Mouse (Mus musculus) heart, postnatal 10 days (tissue): Measurements from ENCODE around the gene Scrt2. TPM values are rescaled to one million over a fixed set of nuclear protein-coding genes. Genes with fewer than 3 reads are reported as not detected.

Experiments
- DNase-seq, 2 experiments: peaks; one replicate each; pipeline ENCODE4 v3.0.0; 2021
- intact Hi-C: fragments of 180-260 bp; cut with DNase I; formaldehyde crosslinking; loops from one replicate; pipeline ENCODE4 v1.15.1; 2025
- total RNA-seq, 2 experiments: library from RNA; stranded (reverse); gene quantifications; 2 replicates each; pipeline ENCODE4 v1.2.3; 2021

Scrt2 gene
- total RNA-seq, 2 experiments from 2014 or later, result not detected

DNA sequence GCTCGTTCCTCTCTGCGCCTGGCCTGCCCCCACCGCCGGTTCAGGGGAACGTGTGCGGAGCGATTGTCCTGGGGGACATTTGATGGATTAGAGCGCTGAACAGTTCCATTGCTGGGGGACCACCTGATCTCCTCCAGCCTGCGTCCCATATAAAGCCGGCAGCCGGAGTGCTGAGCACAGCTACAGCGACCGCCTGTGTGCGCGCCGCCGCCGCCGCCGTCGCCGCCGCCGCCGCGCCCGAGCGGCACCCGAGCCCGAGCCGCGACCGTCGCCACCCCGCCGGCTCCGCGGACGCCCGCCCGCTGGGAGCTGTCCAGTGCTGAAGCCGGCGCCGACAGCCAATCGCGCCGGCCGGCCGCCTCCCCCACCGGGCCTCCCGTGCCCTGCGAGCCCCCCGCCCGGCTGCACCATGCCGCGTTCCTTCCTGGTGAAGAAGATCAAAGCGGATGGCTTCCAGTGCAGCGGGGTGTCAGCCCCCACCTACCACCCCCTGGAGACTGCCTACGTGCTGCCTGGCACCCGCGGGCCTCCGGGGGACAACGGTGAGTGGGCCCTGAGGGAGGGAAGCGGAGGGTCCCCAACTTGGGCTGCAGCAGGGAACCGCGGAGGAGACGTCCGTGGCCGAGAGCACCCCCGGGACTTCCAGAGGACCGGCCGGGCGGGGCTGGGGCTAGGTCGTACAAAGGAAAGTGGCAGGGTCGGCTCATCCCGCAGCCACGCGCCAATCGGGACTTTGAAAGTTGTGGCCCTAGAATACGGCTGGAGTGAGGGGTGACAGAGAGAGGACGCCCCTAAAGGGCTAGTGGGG is 516 bp downstream of the Scrt2 start:
- intact Hi-C loops, result no loop called here
- peak; percentile 88 to 91 for DNase-seq

DNA sequence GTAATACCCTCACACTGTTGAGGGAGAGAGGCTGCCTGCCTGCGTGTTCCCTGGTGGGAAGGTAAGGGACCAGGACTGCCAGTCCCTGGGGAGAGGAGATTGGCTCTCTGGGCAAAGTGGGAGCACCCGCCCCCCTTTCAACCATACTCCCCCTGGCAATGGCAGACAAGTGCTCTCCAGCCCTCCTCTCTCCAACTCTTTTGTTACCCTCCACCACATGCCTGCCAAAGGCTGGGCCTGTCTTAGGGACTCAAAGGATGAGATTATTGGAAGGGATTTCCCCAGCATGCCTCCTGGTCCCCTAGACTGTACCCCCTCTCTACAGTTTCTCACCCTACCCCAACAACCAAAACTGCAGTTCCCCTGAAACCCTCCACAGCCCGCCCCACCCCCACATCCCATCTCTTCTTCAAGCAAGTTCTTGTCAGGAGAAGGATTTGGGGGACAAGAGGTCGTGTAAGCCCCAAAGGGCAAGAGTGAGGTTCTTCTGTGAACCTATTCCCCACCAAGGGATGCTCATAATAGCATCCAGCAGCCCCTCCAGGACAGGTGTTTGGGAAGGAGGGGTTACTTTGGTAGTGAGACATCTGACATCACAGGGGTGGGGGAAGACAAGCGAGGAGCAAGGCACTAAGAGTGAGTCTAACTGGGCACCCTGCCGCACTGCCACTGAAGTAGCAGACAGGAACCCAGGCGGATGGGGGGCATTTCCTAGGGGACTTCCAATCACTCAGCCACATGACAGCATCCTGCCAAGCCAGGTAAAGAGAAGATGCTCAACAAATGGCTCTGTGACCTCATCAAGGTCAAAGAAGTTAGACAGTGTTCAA is 1.3 kb downstream of the Scrt2 start:
- no peak for DNase-seq
- intact Hi-C loops, result no loop called here

DNA sequence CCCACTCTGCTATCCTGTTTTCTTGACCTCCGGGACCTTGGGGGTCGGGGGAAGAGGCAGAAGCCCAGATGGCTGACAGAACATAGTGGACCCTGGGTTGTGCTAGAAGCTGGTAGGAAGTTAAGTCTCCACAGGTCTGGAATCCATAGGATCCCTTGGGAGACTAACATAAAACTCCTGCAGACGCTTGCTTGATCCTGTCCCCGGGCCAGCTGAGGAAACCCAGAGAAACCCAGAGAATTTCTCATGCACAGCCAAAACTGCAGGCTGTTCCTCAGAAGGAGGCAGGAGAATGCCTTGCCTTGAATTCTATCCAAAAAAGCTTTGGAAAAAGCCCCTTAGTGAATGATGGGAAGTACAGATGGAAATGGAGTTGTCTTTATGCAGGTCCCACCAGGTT is 2.1 kb downstream of the Scrt2 start:
- intact Hi-C loops, result no loop called here
- DNase-seq, result no peak

DNA sequence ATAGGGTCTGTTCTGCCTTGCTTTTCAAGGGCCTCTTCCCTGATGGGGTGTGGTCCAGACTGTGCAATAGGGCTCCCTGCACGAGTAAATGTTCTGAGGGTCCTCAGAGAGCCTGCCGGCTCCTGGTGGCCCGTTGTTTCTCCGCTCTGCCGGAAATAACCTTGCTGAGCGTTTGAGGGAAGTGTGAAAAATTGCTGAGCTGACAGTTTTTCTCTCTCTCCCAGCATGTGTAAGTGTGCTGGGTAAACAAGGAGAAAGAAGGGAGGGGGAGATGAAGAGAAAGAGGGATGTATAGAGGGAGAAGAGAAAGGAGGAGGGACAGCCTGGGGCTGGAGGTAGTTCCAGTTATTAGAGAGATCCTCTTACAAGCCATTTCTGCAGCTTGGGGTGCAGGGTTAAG is 3.0 kb downstream of the Scrt2 start:
- no peak for DNase-seq
- intact Hi-C loops, result no loop called here

DNA sequence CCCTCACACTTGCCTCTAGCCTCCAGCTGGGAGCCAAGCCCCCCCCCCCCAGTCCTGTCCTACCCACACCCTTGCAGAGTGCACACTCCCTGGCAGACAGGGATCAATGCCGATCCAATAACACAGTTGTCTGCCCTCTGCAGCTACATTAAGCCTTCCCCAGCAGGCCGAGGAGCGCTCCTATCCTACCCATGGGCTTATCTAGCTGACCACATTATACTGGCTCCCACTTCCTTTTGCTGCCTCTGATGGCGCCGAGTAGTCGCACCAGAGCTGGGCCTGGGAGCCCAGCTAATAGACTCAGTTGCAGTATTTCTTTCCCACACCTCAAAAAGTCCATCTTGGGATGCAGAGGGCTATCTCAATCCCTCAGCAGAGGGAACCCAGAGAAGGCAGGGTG is 4.1 kb downstream of the Scrt2 start:
- intact Hi-C loops, result loop anchor here (5.0 kb wide), 1 partner anchor 58 kb away; no protein-coding TSS in a partner anchor
- no peak for DNase-seq

DNA sequence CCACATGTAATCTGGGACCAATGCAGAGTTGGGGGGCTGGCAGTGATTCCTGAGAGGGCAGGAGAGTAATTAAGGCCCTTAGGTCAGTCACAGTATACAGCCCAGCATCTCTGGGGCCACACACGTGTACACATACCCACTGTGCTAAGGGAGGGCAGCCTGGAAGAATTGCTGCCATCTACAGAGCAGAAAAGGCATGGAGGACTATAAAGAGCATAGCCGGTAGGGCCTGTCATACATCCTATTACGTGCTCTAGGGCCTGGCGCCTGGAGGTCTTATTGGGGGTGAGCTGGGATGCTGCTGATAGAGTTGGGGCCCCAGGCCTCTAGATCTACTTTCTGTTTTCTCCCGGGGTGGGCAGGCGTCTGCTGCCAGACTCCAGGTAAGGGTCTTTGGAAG is 5.1 kb downstream of the Scrt2 start:
- DNase-seq, result no peak
- intact Hi-C loops, result loop anchor here (5.0 kb wide), 1 partner anchor 59 kb away; no protein-coding TSS in a partner anchor

DNA sequence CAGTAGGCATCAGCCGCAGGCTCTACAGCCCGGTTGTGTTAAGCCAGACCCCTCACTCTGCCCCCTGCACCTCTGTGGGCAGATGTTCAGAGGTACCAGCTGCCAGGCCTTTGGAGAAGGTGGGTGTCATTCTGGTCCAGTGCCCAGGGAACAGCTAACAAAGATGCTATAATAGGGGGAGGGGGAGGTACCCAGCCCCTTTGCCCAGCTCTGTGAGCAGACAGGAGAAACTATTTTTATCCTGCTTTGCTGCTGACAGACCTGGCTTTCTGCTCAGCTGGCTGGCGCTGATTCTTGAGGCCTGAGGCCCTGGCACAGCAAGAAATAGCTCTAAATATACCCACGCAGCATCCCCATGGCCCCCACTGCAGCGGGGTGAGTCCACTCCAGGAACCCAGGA is 5.8 kb downstream of the Scrt2 start:
- intact Hi-C loops, result loop anchor here (5.0 kb wide), 1 partner anchor 60 kb away; no protein-coding TSS in a partner anchor
- peak; percentile 64 to 69 for DNase-seq

DNA sequence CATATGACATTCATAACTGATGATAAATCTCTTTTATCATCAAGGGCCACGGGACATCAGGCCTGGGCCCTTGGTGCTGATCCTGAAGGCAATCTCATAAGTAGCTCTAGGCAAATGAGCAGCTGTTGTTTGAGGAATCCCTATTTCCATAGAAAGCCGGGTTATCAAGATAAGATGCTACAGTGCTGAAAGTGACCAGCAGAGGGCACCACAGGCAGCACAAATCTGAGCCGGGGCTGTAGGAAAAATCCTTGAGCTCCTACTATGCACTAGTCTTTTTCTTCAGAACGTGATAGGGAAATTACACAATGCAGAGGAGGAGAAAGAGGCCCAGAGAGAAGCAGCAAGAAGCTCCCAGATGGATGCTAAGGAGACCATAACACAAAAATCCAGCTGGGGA is 7.7 kb downstream of the Scrt2 start:
- DNase-seq, result peak; percentile 39 to 64
- intact Hi-C loops, result loop anchor here (5.0 kb wide), 1 partner anchor 62 kb away; no protein-coding TSS in a partner anchor

DNA sequence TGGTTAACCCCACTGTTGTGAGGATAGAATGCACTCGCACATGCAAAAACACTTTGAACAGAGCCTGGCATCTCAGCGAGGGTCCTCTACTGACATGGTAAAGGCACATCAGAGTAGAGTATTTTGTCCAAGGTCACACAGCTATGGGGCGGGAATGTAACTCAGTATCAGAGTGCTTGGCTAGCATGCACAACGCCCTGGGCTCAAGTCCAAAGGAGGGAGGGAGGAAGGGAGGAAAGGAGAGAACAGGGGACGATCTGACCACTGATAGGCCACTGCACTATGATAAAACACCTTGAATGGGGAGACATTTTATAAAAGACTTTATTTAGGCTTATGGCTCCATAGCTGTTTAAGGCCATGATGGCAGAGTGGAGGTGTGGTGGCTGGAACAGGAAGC is 8.3 kb downstream of the Scrt2 start:
- peak; percentile 36 to 47 for DNase-seq
- intact Hi-C loops, result loop anchor here (5.0 kb wide), 1 partner anchor 62 kb away; no protein-coding TSS in a partner anchor

DNA sequence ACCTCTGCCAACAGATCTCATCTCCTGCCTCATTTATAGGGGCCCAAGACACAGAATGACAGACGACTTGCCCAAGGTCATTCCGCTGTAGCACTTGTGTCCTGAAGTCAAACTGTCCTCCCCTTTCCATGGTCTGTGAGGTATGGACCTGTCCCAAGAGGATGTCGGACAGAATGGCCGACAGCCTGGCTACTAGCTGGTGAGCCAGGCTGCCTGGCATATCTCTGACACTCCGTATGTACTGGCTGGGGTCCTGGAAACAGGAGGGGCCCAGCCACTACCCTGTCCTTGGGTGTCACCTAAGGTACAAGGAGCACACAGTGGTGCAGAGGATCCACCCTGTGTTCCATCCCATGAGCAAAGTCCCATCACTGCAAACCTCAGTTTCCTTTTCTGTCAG is 9.2 kb downstream of the Scrt2 start:
- intact Hi-C loops, result no loop called here
- DNase-seq, result no peak

DNA sequence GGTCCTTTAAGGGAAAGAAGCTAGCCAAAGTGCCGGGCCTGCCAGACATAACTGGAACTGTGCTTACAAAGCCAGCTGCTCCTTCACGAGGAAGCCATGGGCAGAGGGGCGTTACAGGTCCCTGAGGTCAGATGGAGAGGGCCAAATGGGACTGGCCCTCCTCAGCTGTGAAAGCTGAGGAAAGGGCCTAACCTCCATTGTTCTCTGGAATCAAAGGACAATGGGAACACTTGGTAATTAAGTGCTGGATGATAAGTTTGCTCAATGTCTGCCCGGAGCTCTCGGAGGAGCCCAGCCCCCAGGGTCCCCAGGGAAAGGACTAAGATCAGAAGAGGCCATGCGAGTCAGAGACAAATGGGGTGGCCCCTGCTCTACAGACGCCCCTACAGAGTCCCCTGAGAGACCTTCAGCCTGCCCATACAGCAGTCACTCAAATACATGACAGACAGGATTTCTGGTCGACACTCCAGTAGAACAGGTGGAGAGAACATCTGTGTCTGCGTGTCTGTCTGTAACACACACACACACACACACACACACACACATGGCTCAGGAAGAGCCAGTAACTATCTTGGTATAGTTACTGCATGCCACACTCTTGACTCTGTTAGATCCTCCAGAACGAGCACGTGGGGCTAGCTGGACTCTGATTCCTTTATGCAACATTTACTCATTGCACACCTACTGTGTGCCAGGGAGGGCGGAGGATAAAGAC is 10.2 kb downstream of the Scrt2 start:
- intact Hi-C loops, result no loop called here
- DNase-seq, result no peak

DNA sequence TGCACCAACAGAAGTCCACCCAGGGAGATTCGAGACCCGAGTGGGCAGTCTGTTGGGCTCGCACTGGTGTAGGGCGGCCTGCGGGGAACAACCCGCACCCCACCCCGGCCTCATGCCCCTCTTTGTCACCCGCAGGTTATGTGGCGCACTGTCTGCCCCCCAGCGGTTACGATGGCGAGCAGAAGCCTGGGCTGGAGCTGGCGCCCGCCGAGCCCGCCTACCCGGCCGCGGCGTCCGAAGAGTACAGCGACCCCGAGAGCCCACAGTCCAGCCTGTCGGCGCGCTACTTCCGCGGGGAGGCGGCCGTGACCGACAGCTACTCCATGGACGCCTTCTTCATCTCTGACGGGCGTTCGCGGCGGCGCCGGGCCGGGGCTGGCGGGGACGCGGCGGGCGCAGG is 11.6 kb downstream of the Scrt2 start:
- intact Hi-C loops, result no loop called here
- no peak for DNase-seq

DNA sequence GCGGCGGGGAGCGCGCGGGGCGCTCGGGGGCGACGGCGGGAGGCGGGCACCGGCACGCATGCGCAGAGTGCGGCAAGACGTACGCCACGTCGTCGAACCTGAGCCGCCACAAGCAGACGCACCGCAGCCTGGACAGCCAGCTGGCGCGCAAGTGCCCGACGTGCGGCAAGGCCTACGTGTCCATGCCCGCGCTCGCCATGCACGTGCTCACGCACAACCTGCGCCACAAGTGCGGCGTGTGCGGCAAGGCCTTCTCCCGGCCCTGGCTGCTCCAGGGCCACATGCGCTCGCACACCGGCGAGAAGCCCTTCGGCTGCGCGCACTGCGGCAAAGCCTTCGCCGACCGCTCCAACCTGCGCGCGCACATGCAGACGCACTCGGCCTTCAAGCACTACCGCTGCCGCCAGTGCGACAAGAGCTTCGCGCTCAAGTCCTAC is 12.0 kb downstream of the Scrt2 start:
- intact Hi-C loops, result no loop called here
- DNase-seq, result peak in 1 of 2 experiments; percentile 15

DNA sequence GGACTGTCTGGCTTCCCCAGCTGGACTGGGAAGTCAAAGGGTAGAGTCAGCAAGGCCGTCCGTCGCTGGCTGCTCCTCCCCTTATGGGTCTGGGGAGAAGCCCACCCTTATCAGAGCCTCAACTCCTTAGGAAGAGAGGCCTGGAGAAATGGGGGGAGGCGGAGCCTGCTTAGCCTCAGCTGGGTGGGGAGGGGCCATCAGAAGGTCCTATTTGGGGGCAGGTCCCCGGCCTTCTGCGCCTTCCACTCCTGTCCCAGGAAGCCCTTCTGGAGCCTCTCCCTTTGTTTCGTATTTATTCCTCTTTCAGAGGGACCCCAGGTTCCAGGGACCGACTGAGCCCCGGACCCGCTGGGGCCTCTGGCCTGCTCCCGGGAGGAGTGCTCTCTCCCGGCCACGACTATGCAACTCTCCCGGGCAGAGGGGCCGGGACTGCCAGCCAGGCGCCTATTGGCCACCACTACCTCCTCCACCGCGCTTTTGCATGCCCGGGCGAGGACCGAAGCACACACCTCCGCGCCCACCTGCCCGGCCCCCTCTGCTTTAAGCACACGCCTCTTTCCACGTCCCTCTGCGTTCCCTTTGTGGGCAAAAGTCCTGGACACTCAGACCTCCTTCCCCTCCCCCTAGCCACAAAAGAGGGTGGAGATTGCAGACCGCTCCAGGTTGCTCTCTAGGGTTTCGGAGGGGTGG is 13.7 kb downstream of the Scrt2 start:
- DNase-seq, result no peak
- intact Hi-C loops, result no loop called here

DNA sequence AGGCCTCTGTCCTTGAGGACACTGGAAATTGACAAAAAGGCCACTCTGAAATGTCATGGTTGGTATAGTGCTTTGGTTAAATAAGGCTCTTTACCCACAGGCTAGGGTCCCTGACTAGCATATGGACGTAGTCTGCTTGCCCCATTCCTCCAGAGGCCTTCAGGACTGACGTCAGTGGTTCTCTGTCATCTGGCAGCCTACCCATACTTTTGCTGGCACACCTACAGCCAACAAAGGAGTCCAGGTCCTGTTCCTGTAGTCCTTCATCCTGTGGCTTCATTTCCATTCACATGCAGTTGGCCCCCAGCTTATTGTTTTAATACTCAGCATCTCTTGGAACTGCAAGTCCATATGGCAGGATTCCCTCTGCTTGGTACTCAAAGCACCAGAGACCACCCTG is 15.6 kb downstream of the Scrt2 start:
- no peak for DNase-seq
- intact Hi-C loops, result no loop called here

DNA sequence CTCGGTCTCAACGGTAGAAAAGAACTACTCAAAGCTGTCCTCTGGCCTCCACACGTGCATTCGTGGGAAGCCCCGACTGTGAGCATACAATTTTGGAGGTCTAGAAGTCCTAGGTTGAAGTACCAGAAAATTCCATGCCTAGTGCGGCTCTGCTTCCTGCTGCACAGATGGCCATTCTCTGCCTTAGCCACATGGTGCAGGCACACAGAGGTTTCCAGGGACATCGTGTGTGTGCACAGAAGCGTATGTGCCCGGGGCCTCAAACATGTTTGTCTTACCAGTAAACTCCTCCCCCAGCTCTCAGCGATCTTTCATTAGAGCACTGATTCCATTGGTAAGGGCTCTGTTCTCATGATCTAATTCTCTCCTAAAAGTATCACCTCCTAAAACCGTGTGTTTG is 16.6 kb downstream of the Scrt2 start:
- intact Hi-C loops, result no loop called here
- no peak for DNase-seq

DNA sequence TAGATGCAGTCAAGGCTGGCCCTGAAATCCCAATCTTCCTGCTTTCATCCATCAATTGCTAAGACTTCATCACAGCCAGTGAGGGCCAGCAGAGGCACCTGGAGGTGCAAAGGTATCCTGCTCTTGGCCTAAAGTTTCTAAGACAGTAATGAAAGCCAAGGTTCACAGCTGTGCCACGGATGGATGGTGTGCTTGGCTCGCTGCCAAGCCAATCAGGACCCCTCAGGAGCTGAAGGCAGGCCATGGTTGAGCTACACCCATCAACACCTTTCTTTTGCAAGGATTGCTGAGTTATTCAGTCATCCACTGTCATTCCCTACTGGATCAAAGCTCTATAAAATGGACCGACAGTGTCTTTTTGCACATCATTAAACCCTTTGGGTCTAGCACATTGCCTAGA is 18.2 kb downstream of the Scrt2 start:
- intact Hi-C loops, result no loop called here
- DNase-seq, result no peak

DNA sequence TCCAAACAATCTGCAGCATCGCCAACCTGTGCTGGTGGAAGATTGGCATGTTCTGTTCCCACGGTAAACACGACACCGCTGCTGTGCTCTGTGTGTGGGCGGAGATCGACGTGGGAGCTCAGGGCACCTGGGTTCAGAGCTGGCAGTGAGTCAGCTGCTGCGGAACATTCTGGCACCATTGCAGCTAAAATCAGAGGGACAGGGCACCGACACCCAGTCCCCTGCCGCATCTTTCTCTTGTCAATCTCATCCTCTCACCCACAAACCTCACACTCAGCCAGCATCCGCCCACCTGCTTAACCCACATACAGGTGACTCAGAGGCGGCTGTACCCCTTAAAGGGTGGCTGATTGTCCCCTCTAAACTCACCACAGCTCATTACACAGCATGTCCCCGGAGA is 20.4 kb downstream of the Scrt2 start:
- intact Hi-C loops, result loop anchor here (10.0 kb wide), 1 partner anchor 157 kb away; no protein-coding TSS in a partner anchor
- DNase-seq, result no peak

DNA sequence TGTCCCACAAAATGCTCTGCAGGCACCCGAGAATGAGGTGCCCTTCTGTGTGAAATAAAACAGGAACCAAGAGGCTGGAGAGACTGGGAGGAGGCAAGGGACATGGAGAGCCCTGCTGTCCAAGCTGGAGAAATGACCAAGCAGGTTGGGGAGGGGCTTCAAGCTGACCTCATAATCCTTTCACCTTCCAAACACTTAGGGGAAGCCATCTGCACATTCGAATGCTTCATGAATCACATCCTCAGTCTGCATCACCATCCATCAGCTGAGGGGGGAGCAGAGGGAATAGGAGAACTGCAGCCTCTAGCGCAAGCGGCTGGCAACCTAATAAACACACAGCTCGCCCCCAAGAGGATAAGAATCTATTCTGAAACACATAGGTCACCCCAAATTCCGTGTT is 21.0 kb downstream of the Scrt2 start:
- intact Hi-C loops, result loop anchor here (10.0 kb wide), 1 partner anchor 158 kb away; no protein-coding TSS in a partner anchor
- no peak for DNase-seq

DNA sequence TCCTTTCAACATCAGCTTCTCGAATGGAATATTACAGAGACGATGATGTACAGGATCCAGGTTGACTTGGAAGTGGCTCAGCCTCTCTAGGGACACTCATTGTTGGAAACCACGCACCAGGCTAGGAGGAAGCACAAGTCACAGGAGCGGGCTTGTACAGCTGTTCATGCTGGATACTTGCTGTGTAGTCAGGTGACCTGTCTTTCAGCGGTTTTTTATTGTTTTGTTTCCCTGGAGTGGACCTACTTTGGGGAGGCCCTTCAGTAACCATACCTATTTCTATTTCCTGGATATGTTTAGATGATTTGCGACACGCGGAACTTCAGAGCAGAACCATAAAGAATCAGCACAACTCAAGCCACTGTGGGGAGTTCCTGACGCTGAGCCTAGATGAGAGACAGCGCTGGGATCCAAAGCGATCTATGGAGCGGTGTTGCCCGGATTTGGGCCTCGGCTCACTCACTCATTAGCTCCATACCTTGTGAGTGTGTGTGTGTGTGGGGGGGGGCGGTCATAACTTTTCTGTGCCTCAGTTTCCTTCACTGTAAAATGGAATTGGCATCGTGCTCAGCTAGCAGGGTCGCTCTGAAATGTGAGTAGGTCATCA is 23.5 kb downstream of the Scrt2 start:
- intact Hi-C loops, result loop anchor here (2.0 to 10.0 kb wide), 2 partner anchors 76 to 160 kb away; no protein-coding TSS in a partner anchor
- no peak for DNase-seq
